Mouse (Mus musculus) induced T-regulatory cell, adult 2 months (primary cell): Measurements from ENCODE around the gene Slc44a3.

Source experiments
- DNase-seq: peaks from one replicate; pipeline ENCODE4 v3.0.0-alpha.2; 2012; ENCODE audit warnings: low read depth

Slc44a3 gene

DNA sequence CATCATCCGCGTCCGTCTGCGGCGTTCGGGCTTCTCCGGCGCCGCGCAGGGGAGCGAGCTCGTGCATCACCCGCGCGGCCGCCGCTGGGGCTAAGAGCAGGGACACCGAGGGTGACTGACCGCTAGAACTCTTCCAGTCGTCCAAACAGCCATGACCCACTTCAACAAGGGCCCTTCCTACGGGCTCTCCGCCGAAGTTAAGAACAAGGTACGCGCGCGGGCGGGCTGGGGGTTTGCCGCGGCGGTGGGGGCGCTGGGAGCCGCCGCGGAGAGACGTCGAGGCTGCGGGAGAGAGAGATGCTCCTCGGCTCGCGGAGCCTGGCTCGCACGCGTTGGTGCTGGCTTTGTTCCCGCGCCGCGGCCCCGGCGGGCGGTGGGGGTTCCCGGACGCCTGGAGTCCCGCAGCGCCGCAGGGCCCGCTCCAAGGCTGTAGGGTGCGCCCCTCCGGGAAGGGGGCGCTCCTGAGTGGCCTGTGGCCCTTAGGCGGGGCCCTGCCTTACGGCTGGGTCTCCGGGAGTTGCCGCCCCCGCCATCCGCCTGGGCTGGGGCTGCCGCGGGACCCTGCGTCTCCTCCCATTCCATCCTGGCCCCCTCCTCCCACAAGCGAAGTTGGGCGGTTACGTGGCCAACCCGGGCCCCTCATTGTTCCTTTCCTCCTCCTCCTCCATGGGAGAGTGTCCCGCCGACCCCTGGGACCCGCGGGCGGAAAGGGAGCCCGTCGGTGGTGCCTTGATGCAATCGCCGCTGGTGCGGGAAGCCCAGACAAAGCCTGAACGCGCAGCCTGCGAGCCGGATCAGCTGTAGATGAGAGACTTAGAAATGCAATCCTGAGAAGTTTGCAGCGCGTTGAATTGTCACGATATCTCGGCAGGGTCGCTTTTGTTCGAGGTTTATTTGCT lies 105.3 kb downstream of the Slc44a3 start:
- DNase-seq = peak; percentile 58

DNA sequence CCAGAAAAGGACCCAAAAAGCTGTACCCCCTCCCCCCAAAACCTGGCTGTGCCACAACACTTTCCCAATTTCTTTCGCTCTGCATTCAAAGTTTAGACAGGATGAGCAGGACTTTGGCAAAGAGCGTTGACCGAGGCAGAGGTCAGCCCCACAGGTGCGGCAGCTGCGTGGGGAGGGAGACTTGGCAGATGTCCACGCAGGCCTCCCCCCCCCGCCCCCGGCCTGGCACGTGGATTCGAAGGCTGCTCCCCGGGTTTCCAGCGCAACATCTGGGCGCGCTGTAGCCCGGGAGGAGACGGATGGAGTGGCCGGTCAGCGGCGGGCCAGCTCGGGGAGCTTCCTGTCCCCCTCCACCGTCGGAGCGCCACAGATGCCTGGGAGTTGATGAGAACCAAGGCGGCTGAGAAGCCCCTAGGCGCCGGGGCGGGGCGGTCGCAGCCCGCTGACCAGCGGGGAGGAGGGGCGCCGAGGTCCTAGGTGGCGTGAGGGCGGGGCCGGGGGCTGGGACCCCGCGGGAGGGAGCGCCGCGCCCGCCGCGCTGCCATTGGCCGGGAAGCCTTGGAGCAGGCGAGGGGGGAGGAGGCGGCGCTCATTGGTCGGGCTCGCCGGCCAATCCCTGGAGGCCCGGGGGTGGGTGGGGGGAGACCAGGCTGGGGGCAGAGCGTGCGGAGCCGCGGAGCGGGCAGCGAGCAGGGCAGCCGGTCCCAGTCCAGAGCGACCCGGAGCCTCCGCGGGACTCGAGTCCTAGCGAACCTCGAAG lies 106.2 kb downstream of the Slc44a3 start, which contains the start of gene Cnn3:
Cnn3 (plus strand) TSS at position 637 of the 760 bp plus-strand sequence.
- DNase-seq = peak; percentile 55

DNA sequence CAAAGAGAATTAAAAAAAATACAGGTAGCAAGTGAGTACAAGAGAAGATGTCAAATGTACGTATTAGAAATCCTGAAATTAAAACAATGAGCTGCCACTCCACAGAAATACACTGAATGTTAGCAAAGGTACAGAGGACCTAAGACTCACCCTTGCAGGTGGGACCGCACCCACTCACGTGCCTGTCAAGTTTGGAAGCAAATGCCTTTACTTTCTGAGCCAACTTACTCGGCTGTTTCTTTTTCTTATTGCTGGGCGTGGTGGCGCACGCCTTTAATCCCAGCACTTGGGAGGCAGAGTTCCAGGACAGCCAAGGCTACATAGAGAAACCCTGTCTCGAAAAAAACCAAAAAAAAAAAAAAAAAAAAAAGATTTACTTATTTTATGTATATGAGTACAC lies 109.8 kb downstream of the Slc44a3 start:
- no peak for DNase-seq

DNA sequence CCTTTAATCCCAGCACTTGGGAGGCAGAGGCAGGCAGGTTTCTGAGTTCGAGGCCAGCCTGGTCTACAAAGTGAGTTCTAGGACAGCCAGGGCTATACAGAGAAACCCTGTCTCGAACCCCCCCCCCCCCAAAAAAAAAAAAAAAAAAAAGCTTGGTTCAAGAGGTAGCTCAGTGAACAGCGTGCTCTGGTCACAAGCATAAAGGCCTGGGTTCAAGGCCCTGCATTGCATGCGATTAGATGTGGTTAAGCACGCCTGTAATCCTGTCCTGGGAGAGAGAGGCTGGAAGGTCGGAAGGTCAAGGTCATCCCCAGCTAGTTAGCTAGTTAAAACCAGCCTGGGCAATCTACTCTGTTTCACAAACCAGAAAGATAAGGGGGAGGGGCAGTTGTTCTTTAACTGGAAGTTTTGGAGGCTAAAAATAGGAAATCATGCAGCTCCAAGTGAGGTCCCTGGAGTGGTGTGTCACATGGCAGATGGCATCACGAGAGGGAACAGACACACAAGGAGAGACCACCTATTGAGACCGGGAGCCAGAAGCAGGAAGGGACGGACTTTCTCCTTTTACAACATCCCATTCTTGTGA lies 113.3 kb downstream of the Slc44a3 start:
- DNase-seq = no peak

DNA sequence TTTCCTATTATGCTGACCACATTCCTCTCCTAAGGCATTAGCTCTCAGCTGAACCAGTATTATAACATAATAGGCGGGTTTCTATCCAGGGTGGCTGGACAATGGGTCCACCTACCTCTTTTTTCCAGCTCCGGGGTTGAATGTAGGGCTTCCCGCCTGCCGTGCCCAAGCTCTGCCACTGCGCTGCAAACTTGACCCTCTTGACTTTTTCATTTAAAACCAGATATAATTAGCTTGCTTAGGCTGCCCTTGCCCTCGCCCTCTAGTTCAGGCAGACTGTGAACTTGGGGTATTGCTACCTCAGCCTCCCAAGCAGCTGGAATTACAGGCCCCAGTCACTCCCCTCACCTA lies 114.0 kb downstream of the Slc44a3 start:
- no peak for DNase-seq

DNA sequence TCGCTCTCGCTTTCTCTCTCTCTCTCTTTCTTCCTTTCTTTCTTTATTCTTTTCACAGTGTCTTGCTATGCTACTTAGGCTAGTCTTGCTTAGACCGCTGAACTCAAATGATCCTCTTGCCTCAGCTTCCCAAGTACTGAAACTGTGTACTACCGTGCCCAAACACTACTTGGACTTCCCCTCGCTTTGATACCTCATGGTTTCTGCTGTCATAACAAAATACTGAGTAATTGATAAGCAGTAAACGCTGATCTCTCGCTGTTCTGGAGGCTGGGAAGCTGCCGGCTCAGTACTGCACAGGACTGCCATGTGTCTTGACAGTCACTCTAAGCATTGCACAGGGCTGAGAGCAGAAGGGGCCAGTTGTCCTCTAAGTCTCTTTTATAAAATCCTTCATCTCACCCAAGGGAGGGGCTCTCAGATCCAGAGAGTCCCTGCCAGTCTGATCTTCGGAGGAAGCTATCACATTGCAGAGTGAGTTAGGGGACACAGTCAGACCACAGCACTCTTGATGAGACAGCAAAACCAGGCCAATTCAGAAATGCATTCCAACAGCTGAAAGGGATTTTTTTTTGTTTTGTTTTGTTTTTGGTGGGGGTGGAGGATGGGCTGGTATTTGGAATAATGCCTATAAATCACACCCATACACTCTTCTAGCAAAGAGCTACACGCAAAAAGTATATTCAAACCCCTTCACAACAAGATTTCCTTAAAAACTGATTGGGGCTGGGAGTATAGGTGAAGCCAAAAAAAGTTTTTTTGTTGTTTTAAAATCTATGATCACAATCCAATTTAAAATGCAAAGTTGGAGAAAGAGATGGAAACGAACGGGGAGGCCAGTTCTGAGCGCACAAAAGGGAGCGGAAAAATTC lies 114.6 kb downstream of the Slc44a3 start:
- DNase-seq = no peak

DNA sequence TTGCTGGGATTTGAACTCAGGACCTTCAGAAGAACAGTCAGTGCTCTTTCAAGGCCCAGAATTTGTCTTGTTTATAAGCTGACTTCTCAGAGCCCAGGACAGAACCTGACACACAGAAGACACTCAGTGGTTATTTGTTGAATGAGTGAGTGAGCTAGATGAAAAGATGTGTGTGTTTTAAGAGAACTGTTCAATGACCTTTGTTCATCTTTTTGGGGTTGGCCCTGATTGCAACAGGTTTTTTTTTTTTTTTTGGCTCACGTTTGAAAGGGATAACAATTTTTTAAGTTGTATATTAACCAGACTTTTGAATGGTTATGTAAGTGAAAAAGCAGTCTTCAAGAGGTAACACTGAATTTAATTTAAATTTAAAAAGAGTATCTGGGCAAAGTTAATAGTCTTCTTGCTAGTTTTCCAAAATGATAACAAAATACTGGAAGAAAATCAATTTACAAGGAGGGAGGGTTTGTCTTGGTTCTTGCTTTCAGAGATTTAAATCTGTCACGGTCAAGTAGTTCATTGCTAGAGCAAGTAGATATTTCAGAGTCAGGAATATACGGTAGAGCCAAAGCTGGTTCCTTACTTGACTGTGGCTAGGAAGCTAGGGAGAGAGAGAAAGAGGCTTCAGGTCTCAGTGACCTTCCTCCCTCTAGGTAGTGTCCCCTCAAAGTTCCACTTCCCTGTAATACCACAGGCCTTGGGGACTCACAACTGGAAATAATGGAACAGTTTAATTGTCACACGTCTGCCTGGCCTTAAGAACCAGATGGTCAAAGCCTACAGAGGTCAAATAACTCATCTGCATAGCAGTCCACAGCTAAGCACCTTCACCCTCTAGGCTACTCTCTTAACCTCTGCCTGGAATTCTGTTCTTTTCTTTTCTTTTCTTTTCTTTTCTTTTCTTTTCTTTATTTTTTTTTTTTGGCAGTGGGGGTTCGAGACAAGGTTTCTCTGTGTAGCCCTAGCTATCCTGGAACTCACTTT lies 115.7 kb downstream of the Slc44a3 start:
- no peak for DNase-seq

DNA sequence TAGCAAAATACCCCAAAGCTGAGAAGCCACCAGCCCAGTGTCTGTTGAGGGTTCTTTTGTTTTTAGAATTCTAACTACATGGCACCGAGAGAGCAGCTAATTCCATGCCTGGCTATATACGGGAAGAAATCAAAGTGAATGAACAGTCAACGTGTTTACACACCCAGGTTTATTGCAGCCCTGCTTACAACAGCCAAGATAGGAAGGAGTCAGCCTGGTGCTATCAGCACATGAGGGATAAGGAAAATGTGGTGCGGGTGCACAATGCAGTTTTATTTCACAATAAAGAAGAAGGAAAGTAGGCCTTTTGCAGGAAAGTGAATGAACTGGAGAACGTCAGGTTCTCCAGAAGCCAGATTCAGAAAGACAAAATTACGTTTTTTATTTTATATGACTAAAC lies 120.8 kb downstream of the Slc44a3 start:
- DNase-seq = no peak
